Mouse (Mus musculus) liver, embryonic 14.5 days (tissue): ENCODE measurements around the gene Rpusd1.

Experiments
- CTCF ChIP-seq: IDR thresholded peaks from 2 replicates; pipeline ENCODE4 v1.5.1; 2016; ENCODE audit warnings: antibody characterized with exemption, low read depth, control low read depth
- EP300 ChIP-seq: IDR thresholded peaks from 2 replicates; pipeline ENCODE4 v1.6.1; 2016; ENCODE audit warnings: antibody characterized with exemption, low read depth

GRCm38 (mm10) chr17:25677969-25678368 is 49.5 kb upstream of the Rpusd1 start:
- TF ChIP-seq CTCF (no peak), EP300 (no peak)
